Mouse (Mus musculus) cortical plate, adult 2 months (tissue): Measurements from ENCODE around the gene Gfi1b. TPM values are rescaled to one million over a fixed set of nuclear protein-coding genes. Genes with fewer than 3 reads are reported as not detected.

Source experiments
- H3K27ac ChIP-seq: fragments of 200-500 bp; 2 replicates; pipeline ENCODE4 v1.5.1; 2012; ENCODE audit warnings: low read length, control low read depth, inconsistent platforms; ENCODE audit not compliant: insufficient read depth
- H3K4me1 ChIP-seq: fragments of 200-500 bp; 2 replicates; pipeline ENCODE4 v1.6.1; 2011; ENCODE audit warnings: low read length; ENCODE audit not compliant: control insufficient read depth, insufficient read depth
- H3K4me3 ChIP-seq: fragments of 200-500 bp; 2 replicates; pipeline ENCODE4 v1.5.1; 2011; ENCODE audit warnings: mild to moderate bottlenecking, low read length, control low read depth; ENCODE audit not compliant: insufficient read depth
- CTCF ChIP-seq: fragments of 200-500 bp; IDR thresholded peaks from 2 replicates; pipeline ENCODE4 v1.5.1; 2011; ENCODE audit warnings: mild to moderate bottlenecking, control low read depth, low read length; ENCODE audit not compliant: insufficient read depth; ENCODE audit errors: extremely low read depth
- POLR2A ChIP-seq: fragments of 200-500 bp; IDR thresholded peaks from 2 replicates; pipeline ENCODE4 v1.6.1; 2011; ENCODE audit warnings: mild to moderate bottlenecking, low read length, control low read depth; ENCODE audit not compliant: insufficient read depth; ENCODE audit errors: extremely low read depth
- polyA plus RNA-seq: library from polyadenylated mRNA; depleted of rRNA; stranded (reverse); fragments of >200 nt; gene quantifications from 2 replicates; pipeline ENCODE4 v1.2.3, GENCODE M21; 2012

The Gfi1b gene
- polyA plus RNA-seq, 1 experiment, result not detected

DNA sequence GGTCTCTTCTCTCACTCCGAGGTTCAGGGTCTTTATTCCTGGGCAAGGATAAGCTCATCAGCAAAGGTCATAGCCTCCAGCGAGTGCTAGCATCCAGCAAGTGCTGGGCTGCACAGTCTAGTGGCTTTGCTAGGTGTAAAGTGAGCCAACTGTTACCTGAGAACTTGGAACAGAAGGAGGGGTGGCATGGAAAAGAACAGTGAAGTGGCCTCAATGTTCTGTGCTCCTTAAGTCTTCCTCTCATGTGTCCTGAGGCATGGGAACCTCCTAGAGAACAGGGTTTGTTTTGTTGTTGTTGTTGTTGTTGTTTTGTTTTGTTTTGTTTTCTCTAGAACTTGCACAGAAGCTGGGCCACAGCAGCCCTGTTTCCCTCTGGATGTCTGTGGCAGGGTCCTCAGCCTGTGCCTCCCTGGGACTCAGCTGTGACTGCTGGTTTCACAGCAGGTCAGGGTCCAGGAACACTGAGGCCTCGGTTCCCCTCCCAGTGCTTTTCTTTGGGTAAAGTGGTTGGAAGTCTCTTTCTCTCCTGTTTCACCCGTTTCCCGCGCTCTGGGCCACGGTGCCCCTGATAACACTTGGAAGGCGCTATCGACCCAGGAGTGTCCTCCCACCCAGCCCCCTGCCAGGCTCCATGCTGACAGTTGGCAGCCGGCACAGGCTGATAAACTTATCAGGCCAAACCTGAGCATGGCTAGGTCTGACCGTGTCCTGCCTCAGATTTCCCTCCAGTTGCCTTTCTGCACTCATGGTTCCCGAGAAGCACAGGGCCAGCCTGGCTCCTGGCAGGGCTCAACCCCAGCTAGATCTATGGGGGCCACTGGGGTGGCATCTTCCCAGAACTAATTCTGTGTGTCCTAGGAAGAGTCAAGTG, 19.8 kb downstream of the Gfi1b start:
- H3K4me3 ChIP-seq, result no peak overlapping the region
- TF ChIP-seq CTCF, result no peak
- no peak for TF ChIP-seq POLR2A
- no peak overlapping the region for H3K27ac ChIP-seq
- no peaks in the 10 kb centered on the region for H3K4me1 ChIP-seq

- Histone ChIP-seq H3K4me3 (no peak overlapping the region), H3K4me1 (no peaks in the 10 kb centered on the region), H3K27ac (no peak overlapping the region)
- TF ChIP-seq POLR2A (no peak), CTCF (no peak)
Observed at GRCm38 (mm10) chr2:28599569-28599900, 22.2 kb downstream of the Gfi1b start.

GRCm38 (mm10) chr2:28598692-28599568, 22.9 kb downstream of the Gfi1b start:
- no peak for TF ChIP-seq POLR2A
- no peak for TF ChIP-seq CTCF
- Histone ChIP-seq H3K4me1 (no peaks in the 10 kb centered on the region), H3K4me3 (no peak overlapping the region), H3K27ac (no peak overlapping the region)

DNA sequence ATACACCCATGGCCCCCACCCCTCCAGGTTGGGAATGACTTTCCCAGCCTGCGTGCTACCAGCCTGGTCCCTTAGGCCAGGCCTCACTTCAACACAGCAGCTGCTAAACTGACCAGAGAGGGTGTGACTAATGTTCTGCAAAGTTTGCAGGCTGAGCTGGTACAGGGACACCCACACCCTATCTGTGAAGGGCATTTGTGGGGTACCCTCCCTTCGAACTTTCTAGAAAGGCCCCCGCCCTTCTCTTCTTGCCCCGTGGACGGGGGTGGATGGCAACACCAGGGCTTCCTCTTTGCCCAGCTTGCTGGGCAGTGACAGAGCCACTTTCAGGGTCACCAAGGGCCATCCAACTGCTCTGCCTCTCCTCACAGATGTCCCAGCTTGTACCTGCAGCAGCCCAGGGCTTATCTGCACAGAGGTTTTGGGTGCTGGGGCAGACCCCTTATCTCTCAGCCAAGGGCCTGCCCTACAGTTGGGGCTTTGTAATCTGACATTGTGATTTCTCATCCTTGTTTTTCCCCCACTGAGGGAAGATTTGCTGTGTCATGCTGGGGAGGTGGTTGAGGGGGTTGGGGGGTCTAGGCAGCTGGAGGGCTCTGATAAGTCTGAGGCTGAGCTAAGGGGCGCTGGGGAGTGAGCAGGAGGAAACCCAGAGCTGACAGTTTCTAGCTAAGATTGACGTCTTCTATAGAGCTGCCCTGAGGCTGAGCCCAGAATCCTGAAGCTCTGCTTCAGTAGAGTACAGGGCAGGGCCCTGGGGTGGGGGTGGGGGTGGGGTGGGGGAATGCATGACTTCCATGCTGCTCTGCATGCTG, 23.8 kb downstream of the Gfi1b start:
- no peak overlapping the region for H3K4me3 ChIP-seq

GRCm38 (mm10) chr2:28596998-28597397, 24.8 kb downstream of the Gfi1b start:
- TF ChIP-seq POLR2A (no peak), CTCF (no peak)
- Histone ChIP-seq H3K4me3 (no peak overlapping the region), H3K4me1 (no peaks in the 10 kb centered on the region), H3K27ac (no peak overlapping the region)

More for the DNA sequence above, 23.8 kb downstream of the Gfi1b start:
- no peak overlapping the region for H3K27ac ChIP-seq
- TF ChIP-seq POLR2A (no peak), CTCF (no peak)
- H3K4me1 ChIP-seq, result no peaks in the 10 kb centered on the region

GRCm38 (mm10) chr2:28596021-28596420, 25.8 kb downstream of the Gfi1b start:
- Histone ChIP-seq H3K4me3 (no peak overlapping the region), H3K27ac (no peak overlapping the region), H3K4me1 (no peaks in the 10 kb centered on the region)
- TF ChIP-seq POLR2A (no peak), CTCF (no peak)

DNA sequence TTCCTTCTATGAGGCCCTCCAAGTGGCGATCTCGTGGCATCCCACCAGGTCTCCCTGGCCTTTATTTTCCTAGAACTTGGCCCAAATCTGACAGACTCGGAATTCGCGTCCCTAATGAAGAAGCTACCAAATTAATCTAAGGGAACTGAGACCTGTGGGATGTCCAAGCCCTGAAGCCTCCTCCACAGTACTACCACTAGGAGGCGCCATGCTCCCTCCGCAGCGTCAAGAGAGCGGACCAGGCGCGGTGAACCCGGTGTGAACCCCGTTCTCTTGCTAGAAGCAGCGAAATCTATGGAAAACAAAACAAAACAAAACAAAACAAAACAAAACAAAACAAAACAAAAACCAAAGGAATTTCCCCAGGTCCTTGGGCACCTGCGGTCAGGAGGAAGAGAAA, 29.0 kb downstream of the Gfi1b start:
- Histone ChIP-seq H3K27ac (no peak overlapping the region), H3K4me3 (no peak overlapping the region), H3K4me1 (no peaks in the 10 kb centered on the region)
- no peak for TF ChIP-seq POLR2A
- TF ChIP-seq CTCF, result peak; percentile 65

- Histone ChIP-seq H3K27ac (no peak overlapping the region), H3K4me1 (no peaks in the 10 kb centered on the region), H3K4me3 (no peak overlapping the region)
- TF ChIP-seq CTCF, result no peak
- TF ChIP-seq POLR2A, result no peak
Observed at GRCm38 (mm10) chr2:28591479-28591878, 30.3 kb downstream of the Gfi1b start.

DNA sequence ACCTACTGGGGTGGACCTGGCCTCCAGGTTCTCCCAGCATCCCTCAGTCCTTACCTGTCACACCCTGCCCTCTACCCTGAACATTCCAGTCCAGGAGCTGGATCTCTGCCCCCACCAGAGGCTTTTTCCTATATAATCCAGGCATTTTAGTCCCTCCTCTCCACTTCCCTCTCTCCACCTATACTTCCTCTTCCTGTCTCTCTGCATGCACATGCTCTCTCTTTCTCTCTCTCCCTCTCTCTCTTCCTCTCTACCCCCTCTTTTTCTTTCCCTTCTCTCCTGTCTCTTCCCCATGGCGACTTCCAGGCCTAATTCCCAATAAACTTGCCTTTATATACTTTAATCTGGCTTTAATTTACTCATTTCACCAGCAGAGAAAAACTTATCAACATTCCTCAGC, 33.2 kb downstream of the Gfi1b start:
- H3K4me1 ChIP-seq, result no peaks in the 10 kb centered on the region
- no peak for TF ChIP-seq CTCF
- TF ChIP-seq POLR2A, result no peak
- no peak overlapping the region for H3K27ac ChIP-seq
- no peak overlapping the region for H3K4me3 ChIP-seq

DNA sequence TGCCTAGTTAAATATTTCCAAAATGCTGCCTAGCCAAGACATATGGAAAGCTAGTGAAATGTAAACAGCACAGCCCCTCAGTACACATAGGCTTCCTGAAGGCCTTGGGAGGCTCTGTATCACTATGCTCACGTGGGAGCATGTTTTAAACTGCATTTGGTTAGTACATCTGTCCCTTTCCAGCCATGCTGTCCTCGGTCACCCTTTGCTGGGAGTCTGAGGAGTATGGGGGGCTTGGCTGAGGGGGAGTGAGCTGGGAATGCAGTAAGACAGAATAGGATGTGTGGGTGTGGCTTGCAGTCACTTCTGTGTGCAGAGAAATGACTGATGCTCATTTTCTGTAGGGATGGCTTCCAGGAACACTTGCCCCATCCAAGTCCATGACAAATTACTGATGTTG, 36.1 kb downstream of the Gfi1b start:
- H3K27ac ChIP-seq, result no peak overlapping the region
- H3K4me3 ChIP-seq, result no peak overlapping the region
- H3K4me1 ChIP-seq, result no peaks in the 10 kb centered on the region
- TF ChIP-seq CTCF (no peak), POLR2A (no peak)
